Mouse (Mus musculus) ES-Bruce4 (cell line): ENCODE measurements at regions not wholly inside any gene's neighbourhood (a gene's known extent, or its start where the extent isn't known, plus 50 kb on each side); places are given as distances from the start of the nearest gene placed in this dataset.

Source experiments
- CTCF ChIP-seq: IDR thresholded peaks from one replicate; pipeline ENCODE4 v1.8.1; 2011; ENCODE audit warnings: low read depth, low read length
- EP300 ChIP-seq: IDR thresholded peaks from 2 replicates; pipeline ENCODE4 v1.6.1; 2011; ENCODE audit warnings: low read depth, low read length; ENCODE audit not compliant: insufficient read depth
- POLR2A ChIP-seq: IDR thresholded peaks from one replicate; pipeline ENCODE4 v1.8.1; 2011; ENCODE audit warnings: low read length; ENCODE audit not compliant: insufficient read depth

- TF ChIP-seq CTCF: no peak
- no peak for TF ChIP-seq EP300
- no peak for TF ChIP-seq POLR2A
These were observed 107.1 kb downstream of the Fgf18 start for GRCm38 (mm10) chr11:33039854-33040792.
